Mouse (Mus musculus) liver, postnatal 0 days (tissue): ENCODE measurements at regions not wholly inside any gene's neighbourhood (a gene's known extent, or its start where the extent isn't known, plus 50 kb on each side); places are given as distances from the start of the nearest gene placed in this dataset.
A peak's percentile ranks its signal among the peaks of the same experiment; 100 is the strongest.

ENCODE experiments used
- ATAC-seq: fragments of 200-750 bp; cut with Nextera tagmentation; 2 replicates; pipeline ENCODE4 v1.8.0; 2017; ENCODE audit warnings: mild to moderate bottlenecking, moderate library complexity
- DNase-seq: peaks from one replicate; pipeline ENCODE4 v3.0.0-alpha.2; 2016
- H3K27ac ChIP-seq: fragments of 300-500 bp; sonication (generic); 2 replicates; pipeline ENCODE4 v1.5.1; 2014; ENCODE audit warnings: antibody characterized with exemption, moderate library complexity, mild to moderate bottlenecking, low read depth
- H3K27me3 ChIP-seq: fragments of 300-500 bp; sonication (generic); 2 replicates; pipeline ENCODE4 v1.6.1; 2014; ENCODE audit warnings: low read length, control low read depth, mixed read lengths; ENCODE audit not compliant: insufficient read depth
- H3K36me3 ChIP-seq: fragments of 300-500 bp; sonication (generic); replicated peaks from 2 replicates; pipeline ENCODE4 v1.6.1; 2014; ENCODE audit warnings: mild to moderate bottlenecking, control low read depth, low read length, moderate library complexity, mixed read lengths; ENCODE audit not compliant: insufficient read depth
- H3K4me1 ChIP-seq: fragments of 300-500 bp; sonication (generic); 2 replicates; pipeline ENCODE4 v1.6.1; 2014; ENCODE audit warnings: antibody characterized with exemption, mild to moderate bottlenecking, control low read depth; ENCODE audit not compliant: insufficient read depth
- H3K4me2 ChIP-seq: fragments of 300-500 bp; sonication (generic); 2 replicates; pipeline ENCODE4 v1.6.1; 2014; ENCODE audit warnings: low read depth, mild to moderate bottlenecking, low read length, moderate library complexity, mixed read lengths
- H3K4me3 ChIP-seq: fragments of 300-500 bp; sonication (generic); 2 replicates; pipeline ENCODE4 v1.5.1; 2014; ENCODE audit warnings: low read depth, low read length
- H3K9ac ChIP-seq: fragments of 300-500 bp; sonication (generic); replicated peaks from 2 replicates; pipeline ENCODE4 v1.6.1; 2014; ENCODE audit warnings: mild to moderate bottlenecking, moderate library complexity
- H3K9me3 ChIP-seq: fragments of 300-500 bp; sonication (generic); 2 replicates; pipeline ENCODE4 v1.6.1; 2016; ENCODE audit warnings: mild to moderate bottlenecking, control low read depth, low read length, mixed read lengths
- CTCF ChIP-seq: sonication (generic); IDR thresholded peaks from 2 replicates; pipeline ENCODE4 v1.5.1; 2016; ENCODE audit warnings: antibody characterized with exemption, low read depth
- EP300 ChIP-seq: IDR thresholded peaks from 2 replicates; pipeline ENCODE4 v1.6.1; 2016; ENCODE audit warnings: antibody characterized with exemption, low read depth, mild to moderate bottlenecking
- WGBS: fragments of 180-500 bp; shearing (Covaris S2); extraction: QIAGEN DNeasy Blood & Tissue Kit; methylation state at CpG from one replicate; pipeline ENCODE4 v1.1.7; 2014; ENCODE audit not compliant: insufficient replicate concordance; 5-methylcytosine and 5-hydroxymethylcytosine counted together

DNA sequence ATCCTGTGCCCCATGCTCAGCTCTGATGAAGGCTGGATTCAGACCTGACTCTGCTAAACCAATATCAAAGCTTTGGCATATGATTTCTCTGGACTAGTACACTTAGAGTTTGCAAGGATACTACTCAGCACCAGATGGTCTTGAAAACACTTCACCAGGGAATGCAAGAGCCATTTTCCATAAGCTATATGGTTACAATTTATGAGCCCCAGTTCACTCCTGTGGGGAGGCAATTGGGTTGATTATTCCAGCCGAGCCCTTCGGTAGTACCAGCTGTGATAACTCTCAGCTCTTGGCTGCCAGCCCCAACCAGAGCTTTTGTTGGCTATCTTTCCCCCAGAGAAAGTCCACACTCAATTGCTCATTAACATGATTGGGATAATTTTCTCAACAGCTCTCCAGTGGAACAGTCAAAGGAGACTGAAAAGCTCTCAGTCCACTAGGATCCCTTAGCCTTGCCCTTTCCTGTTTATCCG lies 210.5 kb upstream of the Fggy start:
- TF ChIP-seq CTCF (no peak), EP300 (no peak)
- WGBS: 76% methylated on average over 3 of the region's 3 CpGs
- H3K4me1 ChIP-seq: no peaks in the 10 kb centered on the region
- no peaks in the 10 kb centered on the region for H3K36me3 ChIP-seq
- no peak for DNase-seq
- no peak overlapping the region for H3K9ac ChIP-seq
- H3K27ac ChIP-seq: no peak overlapping the region
- no peaks in the 10 kb centered on the region for H3K9me3 ChIP-seq
- H3K4me2 ChIP-seq: no peak overlapping the region
- no peak for ATAC-seq
- no peaks in the 10 kb centered on the region for H3K27me3 ChIP-seq
- no peak overlapping the region for H3K4me3 ChIP-seq

DNA sequence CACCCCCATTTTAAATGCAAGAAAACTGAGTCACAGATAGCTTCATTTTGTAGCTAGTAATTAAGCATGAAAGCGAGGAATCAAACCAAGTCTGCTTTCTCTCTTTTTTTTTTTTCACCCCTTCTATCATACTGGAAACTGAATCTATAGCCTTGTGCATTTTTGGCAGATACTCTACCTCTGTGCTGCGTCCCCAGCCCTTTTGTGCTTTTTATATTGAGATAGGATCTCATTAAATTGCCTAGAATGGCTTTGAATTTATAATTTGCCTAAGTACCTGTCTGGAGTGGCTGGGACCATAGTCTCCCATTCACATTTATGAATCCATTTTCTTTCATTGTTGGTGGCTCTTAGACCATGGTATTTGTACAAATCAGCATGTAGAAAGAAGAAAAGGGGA lies 209.9 kb upstream of the Fggy start:
- ATAC-seq (no peak), DNase-seq (no peak)
- no peaks in the 10 kb centered on the region for H3K36me3 ChIP-seq
- H3K9me3 ChIP-seq: no peaks in the 10 kb centered on the region
- H3K9ac ChIP-seq: no peak overlapping the region
- no peak overlapping the region for H3K4me2 ChIP-seq
- 86% methylated on average over 2 of the region's 2 CpGs for WGBS
- H3K27ac ChIP-seq: no peak overlapping the region
- no peak for TF ChIP-seq EP300
- TF ChIP-seq CTCF: no peak
- H3K27me3 ChIP-seq: no peaks in the 10 kb centered on the region
- no peak overlapping the region for H3K4me3 ChIP-seq
- no peaks in the 10 kb centered on the region for H3K4me1 ChIP-seq

DNA sequence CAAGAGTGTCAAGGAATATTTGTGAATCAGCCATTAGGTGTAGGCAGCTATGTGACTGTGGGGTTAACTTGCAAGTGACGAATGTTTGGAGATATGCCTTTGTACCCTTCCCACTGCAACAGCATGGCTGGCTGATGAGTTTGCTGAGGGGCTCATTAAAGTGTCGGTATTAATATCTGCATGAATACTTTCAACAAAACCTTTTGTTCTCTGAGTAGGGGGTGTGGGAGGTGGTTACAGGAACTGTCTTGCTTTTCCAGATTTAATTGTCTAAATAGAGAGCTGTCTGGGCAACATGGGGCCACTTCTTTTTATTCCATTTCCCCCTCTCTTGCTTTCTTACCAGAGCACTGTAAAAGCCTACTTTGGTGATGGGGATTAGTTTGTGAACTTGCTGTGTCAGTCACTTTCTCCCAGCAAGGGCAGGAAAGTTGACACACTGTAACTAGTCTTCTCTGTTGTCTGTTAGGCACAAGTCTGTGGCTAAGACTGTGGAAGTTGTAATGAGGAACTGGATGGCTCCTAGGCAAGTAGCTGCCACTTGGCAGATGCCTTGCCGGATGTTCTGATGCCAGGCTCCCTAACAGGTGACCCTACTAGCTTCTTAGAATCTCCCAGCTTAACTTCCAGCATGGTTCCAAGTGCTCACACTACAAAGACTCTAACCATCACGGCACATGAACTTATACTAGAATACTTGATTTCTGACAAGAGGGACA lies 208.7 kb upstream of the Fggy start:
- Histone ChIP-seq H3K4me1 (no peaks in the 10 kb centered on the region), H3K4me2 (no peak overlapping the region), H3K27me3 (no peaks in the 10 kb centered on the region), H3K27ac (no peak overlapping the region), H3K9me3 (no peaks in the 10 kb centered on the region), H3K36me3 (no peaks in the 10 kb centered on the region), H3K4me3 (no peak overlapping the region), H3K9ac (no peak overlapping the region)
- DNase-seq: no peak
- no peak for TF ChIP-seq CTCF
- no peak for TF ChIP-seq EP300
- no peak for ATAC-seq
- WGBS: 66% methylated on average over 4 of the region's 4 CpGs

DNA sequence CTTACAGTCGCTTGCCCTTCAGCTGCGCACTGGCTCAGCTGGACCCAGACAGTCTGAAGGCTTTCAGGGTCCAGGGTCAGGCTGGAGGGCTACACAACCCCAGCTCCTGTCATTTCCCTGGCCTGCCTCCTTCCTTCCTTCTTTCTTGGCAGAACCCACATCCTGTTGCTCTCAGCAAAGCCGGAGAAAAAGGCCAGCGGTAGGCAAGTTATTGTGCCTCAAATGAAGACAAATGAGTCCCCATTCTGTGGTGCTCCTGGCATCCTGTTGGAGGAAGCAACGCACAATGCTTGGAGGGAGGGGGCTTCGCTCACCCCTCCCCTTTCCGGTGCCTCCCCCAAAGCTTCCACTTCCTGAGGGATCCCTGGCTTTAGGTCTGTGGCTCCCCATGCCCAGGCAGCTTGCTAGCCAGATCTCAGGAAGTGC lies 203.4 kb upstream of the Fggy start:
- Histone ChIP-seq H3K36me3 (no peaks in the 10 kb centered on the region), H3K9me3 (no peaks in the 10 kb centered on the region), H3K27me3 (no peaks in the 10 kb centered on the region), H3K4me3 (no peak overlapping the region), H3K4me2 (no peak overlapping the region), H3K9ac (no peak overlapping the region), H3K4me1 (peaks cover 7% of the 10 kb centered on the region), H3K27ac (peak overlapping the region; percentile 62)
- DNase-seq (peak; percentile 28), ATAC-seq (peak; percentile 64)
- TF ChIP-seq CTCF: no peak
- peak; percentile 39; the same call in 1 of the 2 replicates for TF ChIP-seq EP300
- WGBS: 21% methylated on average over 7 of the region's 7 CpGs

DNA sequence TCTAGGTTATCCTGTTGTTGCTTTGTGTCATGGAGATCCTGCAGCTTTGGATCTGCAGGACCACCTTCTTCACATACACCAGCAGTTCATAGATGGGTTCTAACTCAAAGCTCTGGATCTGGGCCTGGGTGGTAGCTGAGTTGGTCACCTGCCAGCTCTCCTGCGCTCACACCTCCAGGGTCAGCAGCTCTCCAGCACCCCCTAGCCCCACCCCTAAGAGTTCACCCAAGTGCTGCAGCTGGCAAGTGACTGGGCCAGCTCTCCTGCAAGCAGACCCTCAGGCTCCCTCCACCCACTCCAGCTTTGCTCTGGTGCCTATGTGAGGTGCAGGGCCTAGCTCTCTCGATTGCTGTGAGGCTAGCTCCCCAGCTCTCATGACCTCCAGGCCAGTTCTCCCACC lies 198.6 kb upstream of the Fggy start:
- Histone ChIP-seq H3K27me3 (no peaks in the 10 kb centered on the region), H3K9me3 (no peaks in the 10 kb centered on the region), H3K4me1 (peaks cover 7% of the 10 kb centered on the region), H3K27ac (no peak overlapping the region), H3K4me3 (no peak overlapping the region), H3K9ac (no peak overlapping the region), H3K36me3 (no peaks in the 10 kb centered on the region), H3K4me2 (no peak overlapping the region)
- WGBS: 73% methylated on average over 2 of the region's 2 CpGs
- no peak for TF ChIP-seq EP300
- DNase-seq (no peak), ATAC-seq (no peak)

DNA sequence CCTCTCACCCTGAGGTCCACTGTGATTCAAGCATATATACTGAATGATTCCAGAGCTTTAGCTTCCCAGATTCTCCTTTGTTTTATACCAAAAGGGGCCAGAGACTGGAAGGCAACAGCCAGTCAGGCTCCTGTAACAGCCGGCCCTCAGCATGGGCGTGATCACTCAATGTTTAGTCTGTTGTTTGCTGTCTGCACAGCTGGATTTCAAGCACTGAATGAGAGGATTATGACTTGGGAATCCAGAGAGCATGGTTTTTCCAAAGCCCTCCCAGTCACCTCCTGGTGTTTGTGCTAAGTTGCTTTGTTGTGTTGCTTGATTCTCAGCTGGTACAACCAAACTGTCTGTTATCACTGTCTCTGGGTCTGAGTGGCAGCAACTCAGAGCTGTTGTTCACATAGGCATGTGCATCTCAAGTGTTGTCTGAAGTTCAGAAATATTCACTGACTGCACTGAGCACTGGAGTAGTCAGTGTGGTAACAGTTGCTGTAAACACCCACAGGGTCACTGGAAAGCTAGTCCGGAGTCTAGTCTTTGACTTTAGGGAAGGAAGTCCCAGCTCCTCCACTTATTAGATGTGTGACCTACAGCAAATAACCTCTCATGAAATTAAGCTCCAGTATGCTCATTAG lies 196.9 kb upstream of the Fggy start:
- Histone ChIP-seq H3K27me3 (no peaks in the 10 kb centered on the region), H3K9ac (no peak overlapping the region), H3K27ac (no peak overlapping the region), H3K4me1 (no peaks in the 10 kb centered on the region), H3K4me2 (no peak overlapping the region), H3K9me3 (no peaks in the 10 kb centered on the region), H3K4me3 (no peak overlapping the region), H3K36me3 (no peaks in the 10 kb centered on the region)
- DNase-seq: no peak
- 71% methylated on average over 3 of the region's 3 CpGs for WGBS
- ATAC-seq: no peak
- TF ChIP-seq EP300 (no peak), CTCF (no peak)
